ENCODE assay signal across 9 mouse cellular contexts in the genomic region with DNA sequence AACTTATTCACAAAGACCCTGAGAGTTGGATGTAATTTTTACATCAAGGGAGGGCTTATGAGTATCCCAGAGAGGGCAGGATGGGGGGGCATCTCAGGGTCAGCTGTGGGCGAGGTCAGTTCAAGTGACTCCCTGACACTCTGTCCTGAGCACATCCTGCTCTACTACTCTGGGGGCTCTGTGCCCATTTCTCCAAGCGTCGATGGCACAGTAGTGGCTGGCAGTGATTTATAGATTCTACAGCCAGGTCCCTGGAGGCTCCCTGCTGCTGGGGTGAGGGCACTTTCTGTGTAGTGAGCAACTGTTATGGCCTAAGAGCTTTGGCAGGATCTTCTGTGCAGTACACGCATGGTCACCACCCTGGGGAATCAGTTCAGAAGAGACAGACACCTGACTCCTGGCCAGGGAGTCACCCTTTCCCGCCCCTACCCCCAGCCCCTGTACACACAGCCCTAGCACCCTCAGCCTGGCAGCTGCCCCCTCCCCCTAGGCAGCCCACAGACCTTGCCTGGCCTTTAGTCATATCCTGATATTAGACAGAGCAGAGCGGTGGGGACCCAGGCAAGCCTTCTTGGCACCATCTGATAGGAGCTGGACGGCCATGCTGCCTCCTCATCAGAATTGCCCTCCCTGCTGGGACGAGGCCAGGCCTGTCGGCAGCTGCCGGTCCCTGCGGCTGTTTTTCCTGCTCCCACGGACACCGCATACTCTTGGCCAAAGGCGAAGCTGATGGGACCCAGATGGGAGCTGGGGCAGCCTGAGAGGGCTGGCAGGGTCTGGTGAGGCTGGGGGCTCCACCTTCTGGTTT. TPM values are rescaled to one million over a fixed set of nuclear protein-coding genes. Genes with fewer than 3 reads are reported as not detected.
DNase-seq lines count a peak whose midpoint lies in the region; ATAC-seq lines count a peak whose summit lies in the region.
"Had no signal": no experiment of that assay in that cellular context is flagged by ENCODE, and none has a peak within 500 bp of the region (broad histone marks: within the 10 kb centered on the region; RNA-seq: fewer than 3 reads in every experiment).

No protein-coding gene starts in this region.

- no peak overlapping the region; the same call in 1 of the 2 replicates for H3K9ac ChIP-seq in neural tube, embryonic 11.5 days (ENCODE audit: low read length)
- no peak overlapping the region for H3K9ac ChIP-seq in midbrain, embryonic 16.5 days (ENCODE audit: low read depth, low read length)

- peak overlapping the region; percentile 23; the same call in 1 of the 2 replicates for H3K27ac ChIP-seq in neural tube, embryonic 11.5 days (ENCODE audit: low read depth, low read length)
- no peak overlapping the region for H3K27ac ChIP-seq in midbrain, embryonic 16.5 days (ENCODE audit: low read length)

- no peaks in the 10 kb centered on the region for H3K27me3 ChIP-seq in neural tube, embryonic 11.5 days (ENCODE audit: control insufficient read depth, insufficient read depth, low read length)
- H3K27me3 ChIP-seq in midbrain, embryonic 16.5 days (ENCODE audit: control insufficient read depth, insufficient read depth, low read depth, low read length): no peaks in the 10 kb centered on the region

- H3K36me3 ChIP-seq in neural tube, embryonic 11.5 days (ENCODE audit: control insufficient read depth, insufficient read depth, low read length): no peaks in the 10 kb centered on the region
- no peaks in the 10 kb centered on the region for H3K36me3 ChIP-seq in midbrain, embryonic 16.5 days (ENCODE audit: control insufficient read depth, insufficient read depth, low read length)

- no peak overlapping the region for H3K4me2 ChIP-seq in neural tube, embryonic 11.5 days (ENCODE audit: low read depth)
- no peak overlapping the region for H3K4me2 ChIP-seq in midbrain, embryonic 16.5 days (ENCODE audit: low read length)

- peak; percentile 55 for DNase-seq in adrenal gland, adult 2 months
- no peak for DNase-seq in adrenal gland, adult 18-20 months (ENCODE audit: low spot score in 2 of 2)
- DNase-seq in neural tube, embryonic 11.5 days (ENCODE audit: low spot score): no peak
- no peak for DNase-seq in neural tube, embryonic 10.5 days (ENCODE audit: extremely low spot score, low spot score)
- peak; percentile 50 for DNase-seq in heart, postnatal 4 days
- DNase-seq in testis, postnatal 14 days (ENCODE audit: low spot score): no peak

- 44% methylated on average over 14 of the region's 14 CpGs for WGBS in neural tube, embryonic 11.5 days
- WGBS in midbrain, embryonic 16.5 days: 59% methylated on average over 14 of the region's 14 CpGs

- peaks cover 27% of the 10 kb centered on the region for H3K4me1 ChIP-seq in neural tube, embryonic 11.5 days (ENCODE audit: control insufficient read depth, insufficient read depth, low read length)
- no peaks in the 10 kb centered on the region; the same call in 1 of the 2 replicates for H3K4me1 ChIP-seq in midbrain, embryonic 16.5 days (ENCODE audit: control insufficient read depth, insufficient read depth, low read length)

- no peaks in the 10 kb centered on the region for H3K9me3 ChIP-seq in neural tube, embryonic 11.5 days (ENCODE audit: control insufficient read depth, low read length)
- no peaks in the 10 kb centered on the region for H3K9me3 ChIP-seq in midbrain, embryonic 16.5 days (replicated peaks; ENCODE audit: control insufficient read depth, low read length, poor library complexity, severe bottlenecking)

- no peak overlapping the region for H3K4me3 ChIP-seq in neural tube, embryonic 11.5 days (ENCODE audit: low read depth, low read length)
- H3K4me3 ChIP-seq in midbrain, embryonic 16.5 days (ENCODE audit: low read depth, low read length): no peak overlapping the region

- ATAC-seq in neural tube, embryonic 11.5 days (ENCODE audit: insufficient read depth, low FRiP score, low TSS enrichment): no peak
- ATAC-seq in midbrain, embryonic 16.5 days: peak; percentile 41
- no peak for ATAC-seq in erythroid progenitor cell, adult 5-6 weeks (replicated peaks; ENCODE audit: low FRiP score, poor library complexity, severe bottlenecking)

RNA-seq across cellular contexts. Expression of gene 7530416G11Rik, which starts 2.3 kb away (rescaled TPM):
- not detected for total RNA-seq in adrenal gland, adult 2 months (2021)
- not detected in 2 replicates for polyA plus RNA-seq in adrenal gland, adult 2 months (2012; rRNA removed)
- not detected for total RNA-seq in adrenal gland, adult 18-20 months (2021)
- polyA plus RNA-seq in neural tube, embryonic 11.5 days (2014; fragmentation: Nextera tagmentation; extraction: Ambion mirVana): not detected in 2 replicates
- not detected for total RNA-seq in heart, postnatal 4 days (2021)
- polyA plus RNA-seq in midbrain, embryonic 16.5 days (2015; fragmentation: Nextera tagmentation; extraction: Ambion mirVana): not detected in 2 replicates
- total RNA-seq in erythroid progenitor cell, adult 5-6 weeks (2015; ENCODE audit: low replicate concordance): not detected in 2 replicates
- not detected in 2 replicates for total RNA-seq in erythroid progenitor cell, adult 5-6 weeks (2017; ENCODE audit: low replicate concordance)
- total RNA-seq: layer of hippocampus, postnatal 36 days had no signal

Comparison
In these comparisons a context has a peak if more than half of its experiments do, and no peak if none do; other contexts are left out.
1. DNase-seq: peak in adrenal gland, adult 2 months (single experiment) and heart, postnatal 4 days (single experiment); none in adrenal gland, adult 18-20 months (0 of 2), neural tube, embryonic 11.5 days (single experiment), neural tube, embryonic 10.5 days (single experiment) and testis, postnatal 14 days (single experiment).